Mouse (Mus musculus) spleen, postnatal 36 days (tissue): ENCODE measurements around the gene Cers5.
"Not testable (repeated sequence)": the region's sequence is repeated elsewhere in the genome, so short reads cannot be mapped to it uniquely, and the experiment has no call there.

Experiments
- DNase-seq, 2 experiments: peaks; one replicate each; pipeline ENCODE4 v3.0.0; 2022; ENCODE audit warnings: low spot score in 2 of 2, mixed read lengths in 1 of 2

Cers5 gene

GRCm38 (mm10) chr15:99710221-99711190 is 62.2 kb downstream of the Cers5 start:
- DNase-seq = no peak

DNA sequence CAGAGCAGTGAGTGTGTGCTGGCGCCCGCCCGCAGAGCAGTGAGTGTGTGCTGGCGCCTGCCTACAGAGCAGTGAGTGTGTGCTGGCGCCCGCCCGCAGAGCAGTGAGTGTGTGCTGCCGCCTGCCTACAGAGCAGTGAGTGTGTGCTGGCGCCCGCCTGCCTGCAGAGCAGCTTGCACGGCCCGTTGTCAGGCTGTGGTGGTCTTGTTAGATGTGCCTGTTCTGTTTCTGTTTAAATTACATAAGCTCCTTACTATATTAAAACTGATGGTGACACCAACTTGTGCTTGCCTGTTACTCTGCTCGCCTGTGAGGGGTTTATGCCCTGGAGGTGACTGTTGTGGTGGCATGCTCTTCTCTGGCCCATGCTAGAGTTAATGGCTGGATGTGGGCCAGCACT is 64.5 kb downstream of the Cers5 start:
- no peak for DNase-seq

- peak; percentile 37 to 56 for DNase-seq
Observed at GRCm38 (mm10) chr15:99705440-99706048, 67.1 kb downstream of the Cers5 start, which contains the start of gene Gm17349. Gm17349 (minus strand) TSS chr15:99705490.

- no peak for DNase-seq
Observed at GRCm38 (mm10) chr15:99704881-99705280, 67.8 kb downstream of the Cers5 start.

DNA sequence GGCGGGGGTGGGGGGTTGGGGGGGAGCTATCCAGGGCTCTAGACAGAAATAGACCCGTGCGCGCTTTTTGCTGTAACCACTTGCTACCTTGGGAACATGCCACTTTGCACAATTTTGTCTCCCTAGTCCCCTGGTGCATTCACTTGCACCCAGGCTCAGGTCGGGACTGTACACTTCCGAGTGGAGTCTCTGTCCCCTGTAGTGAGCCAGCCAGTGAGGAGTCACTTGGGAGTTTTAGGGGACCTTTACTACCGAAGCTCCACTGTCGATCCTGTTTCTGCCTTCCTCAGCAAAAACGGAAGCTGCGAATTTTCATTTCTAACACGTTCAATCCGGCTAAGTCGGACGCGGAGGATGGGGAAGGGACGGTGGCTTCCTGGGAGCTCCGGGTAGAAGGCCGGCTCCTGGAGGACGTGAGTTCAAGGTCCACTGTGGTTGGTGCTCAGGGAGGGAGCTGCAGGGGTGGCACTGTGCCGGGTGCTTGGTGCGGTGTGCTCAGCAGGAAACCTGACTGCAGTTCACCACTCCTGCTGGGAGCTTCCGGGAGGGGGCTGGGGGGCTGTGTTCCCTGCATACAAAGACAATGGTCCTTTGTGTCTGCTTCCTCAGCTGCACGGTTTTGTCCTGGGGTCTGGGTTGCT is 68.5 kb downstream of the Cers5 start:
- no peak for DNase-seq

DNA sequence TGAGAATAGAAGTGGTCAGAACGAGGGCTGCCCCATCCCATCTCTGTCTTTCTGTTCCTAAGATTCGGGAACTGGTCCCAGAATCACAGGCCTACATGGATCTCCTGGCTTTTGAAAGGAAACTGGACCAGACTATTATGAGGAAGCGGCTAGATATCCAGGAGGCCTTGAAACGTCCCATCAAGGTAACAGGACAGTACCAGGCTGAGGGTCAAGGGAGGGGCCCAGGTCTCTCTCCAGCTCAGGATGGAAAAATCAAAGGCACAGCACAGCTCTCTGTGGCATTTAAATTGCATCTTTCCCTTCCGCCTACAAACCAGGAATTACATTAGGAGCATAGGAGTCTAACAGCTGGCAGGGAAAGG is 69.0 kb downstream of the Cers5 start:
- DNase-seq = no peak

- DNase-seq = no peak
Observed at GRCm38 (mm10) chr15:99703104-99703503, 69.6 kb downstream of the Cers5 start.

DNA sequence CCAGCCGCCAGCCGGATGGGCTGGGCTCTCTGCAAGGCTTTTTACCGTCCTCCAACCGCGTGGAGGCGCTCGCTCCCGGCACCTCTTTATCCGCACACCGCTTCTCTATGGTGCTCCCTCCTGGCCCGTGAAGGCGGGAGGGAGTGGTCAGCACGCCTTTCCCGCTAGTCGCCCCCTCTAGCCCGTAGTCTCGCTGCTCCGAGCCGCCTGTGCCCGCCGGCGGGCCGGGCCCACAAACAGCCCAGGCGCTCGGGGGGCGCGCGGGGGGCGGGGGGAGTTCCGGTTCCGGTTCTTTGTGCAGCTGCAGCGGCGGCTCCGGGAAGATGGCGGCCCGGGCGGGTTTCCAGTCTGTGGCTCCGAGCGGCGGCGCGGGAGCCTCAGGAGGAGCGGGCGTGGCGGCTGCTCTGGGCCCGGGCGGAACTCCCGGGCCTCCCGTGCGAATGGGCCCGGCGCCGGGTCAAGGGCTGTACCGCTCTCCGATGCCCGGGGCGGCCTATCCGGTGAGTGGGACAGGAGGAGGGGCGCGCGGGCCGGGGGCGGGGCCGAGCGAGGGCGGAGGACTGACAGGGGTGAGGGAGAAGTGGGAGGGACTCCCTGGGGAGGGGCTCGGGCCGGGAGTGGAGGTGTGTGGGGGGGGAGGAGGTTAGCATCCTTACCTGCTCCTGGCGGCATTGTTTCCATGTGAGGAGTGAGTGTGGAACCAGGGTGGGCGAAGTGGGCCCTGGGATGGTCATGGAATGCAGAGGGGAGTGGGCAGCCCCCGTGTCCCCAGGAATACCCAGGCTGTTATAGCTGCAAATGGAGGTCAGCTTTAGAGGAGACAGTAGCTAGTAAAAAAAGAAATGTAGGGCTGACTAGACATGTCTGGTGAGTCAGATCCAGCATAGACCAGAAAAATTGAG is 70.4 kb downstream of the Cers5 start, which contains the start of gene Smarcd1:
Gene Smarcd1, plus strand, starts transcription at position 131 of the 902 bp plus-strand sequence.
- DNase-seq = peak; percentile 91 to 92

DNA sequence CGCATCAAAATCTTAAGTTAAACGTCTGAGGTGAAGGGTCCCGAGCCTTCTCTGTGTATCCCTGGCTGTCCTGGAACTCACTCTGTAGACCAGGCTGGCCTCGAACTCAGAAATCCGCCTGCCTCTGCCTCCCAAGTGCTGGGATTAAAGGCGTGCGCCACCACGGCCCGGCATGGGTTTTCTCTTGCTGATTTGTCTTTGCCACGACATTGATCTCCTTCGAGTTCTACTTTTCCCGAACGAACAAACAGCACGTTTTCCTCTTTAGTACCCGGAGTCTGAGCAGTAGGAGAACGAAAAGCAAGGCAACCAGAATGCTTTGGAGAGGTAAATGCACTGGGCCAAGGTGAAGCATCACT is 71.1 kb downstream of the Cers5 start:
- not testable (repeated sequence) for DNase-seq

GRCm38 (mm10) chr15:99700219-99701106 is 72.2 kb downstream of the Cers5 start:
- DNase-seq = no peak

DNA sequence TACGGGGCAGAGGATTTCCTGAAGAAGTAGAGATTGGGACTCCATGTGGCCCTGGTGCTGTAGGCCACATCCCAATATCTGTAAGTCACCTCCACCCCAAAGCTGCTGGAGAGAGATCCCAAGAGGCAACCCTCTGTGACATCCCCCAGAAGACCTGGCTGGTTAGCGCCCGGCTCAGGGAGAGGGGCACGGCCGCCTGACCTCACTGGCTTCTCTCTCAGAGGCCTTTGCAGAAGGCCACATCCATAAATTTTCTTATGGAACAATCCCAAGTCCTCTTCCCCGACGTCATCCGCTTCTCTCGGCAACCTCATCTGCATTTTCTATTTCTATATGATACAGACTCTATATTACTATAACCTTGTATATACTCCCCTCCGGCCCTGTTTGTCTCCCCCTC is 73.0 kb downstream of the Cers5 start:
- no peak for DNase-seq

DNA sequence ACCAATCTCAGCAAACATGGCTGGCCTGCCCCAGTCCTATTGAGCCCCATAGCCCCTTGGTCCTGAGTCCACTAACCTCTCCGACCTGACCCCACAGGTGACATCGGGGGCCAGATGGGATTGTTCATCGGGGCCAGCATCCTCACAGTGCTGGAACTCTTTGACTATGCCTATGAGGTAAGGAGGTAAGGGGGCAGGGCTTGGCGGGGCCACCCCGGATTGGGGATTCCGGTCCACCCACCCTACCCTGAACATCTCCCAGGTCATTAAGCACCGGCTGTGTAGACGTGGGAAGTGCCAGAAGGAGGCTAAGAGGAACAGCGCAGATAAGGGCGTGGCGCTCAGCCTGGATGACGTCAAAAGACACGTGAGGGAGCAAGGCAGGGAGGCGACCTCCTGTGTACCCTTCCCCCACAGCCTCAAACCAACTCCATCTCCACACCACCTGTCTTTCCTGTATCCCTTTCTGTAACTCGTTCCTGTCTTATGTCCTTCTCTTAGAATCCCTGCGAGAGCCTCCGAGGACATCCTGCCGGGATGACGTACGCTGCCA is 74.1 kb downstream of the Cers5 start:
- DNase-seq = no peak

DNA sequence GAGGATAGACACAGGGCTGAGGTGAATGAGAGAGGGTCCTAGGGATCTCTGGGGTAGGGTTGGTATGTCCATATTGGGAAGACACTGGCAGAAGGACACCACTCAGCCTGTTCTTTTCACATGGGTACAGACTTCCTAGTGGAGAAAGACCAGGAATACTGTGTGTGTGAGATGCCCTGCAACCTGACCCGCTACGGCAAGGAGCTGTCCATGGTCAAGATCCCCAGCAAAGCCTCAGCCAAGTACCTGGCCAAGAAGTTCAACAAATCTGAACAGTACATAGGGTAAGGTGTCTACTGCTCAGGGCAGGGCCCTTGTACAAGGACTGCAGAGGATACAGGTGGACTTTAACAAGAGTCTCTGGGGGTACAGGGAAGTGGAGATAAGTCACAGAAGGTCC is 75.4 kb downstream of the Cers5 start:
- DNase-seq = no peak

DNA sequence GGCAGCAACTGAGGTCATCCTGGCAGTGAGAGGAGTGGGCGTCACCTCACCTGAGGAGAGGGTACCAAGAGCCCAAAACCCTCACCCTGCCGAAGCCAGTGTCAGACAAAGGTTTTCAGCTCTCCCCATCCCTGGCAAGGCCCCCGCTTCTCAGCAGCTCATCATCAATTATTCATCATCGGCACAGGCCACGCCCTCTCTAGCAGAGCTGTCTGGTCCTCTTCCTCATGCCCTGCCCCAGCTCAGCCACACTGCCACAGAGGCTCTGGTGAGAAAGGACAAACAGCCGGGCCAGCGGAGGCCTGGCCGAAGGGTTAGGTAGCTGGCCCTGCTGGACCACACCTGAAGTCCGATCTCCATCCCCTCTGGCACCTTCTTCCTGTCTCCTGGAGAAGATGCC is 80.7 kb downstream of the Cers5 start:
- DNase-seq = no peak

DNA sequence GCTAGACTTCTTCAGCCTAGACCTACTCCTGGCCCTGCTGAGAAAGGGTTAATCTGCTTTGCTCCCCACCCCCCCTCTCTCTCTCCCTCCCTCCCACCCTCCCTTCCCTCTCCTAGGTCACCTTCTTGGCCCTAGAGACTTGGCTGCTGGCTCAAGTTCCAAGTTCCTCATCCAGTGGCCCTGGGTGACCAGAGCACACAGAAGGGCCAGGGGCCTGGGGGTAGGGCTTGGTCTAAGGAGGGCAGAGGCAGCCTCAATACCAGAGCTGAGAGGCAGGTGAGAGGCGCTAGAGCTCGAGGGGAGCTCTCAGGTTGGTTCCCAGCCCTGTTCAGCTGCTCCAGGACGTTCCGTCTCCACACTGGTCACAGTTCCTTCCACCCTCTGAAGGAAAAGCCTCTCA is 81.8 kb downstream of the Cers5 start:
- DNase-seq = no peak

- DNase-seq = peak in 1 of 2 experiments; percentile 22
Observed at GRCm38 (mm10) chr15:99688712-99689111, 84.0 kb downstream of the Cers5 start.
